Mouse (Mus musculus): Measurements from ENCODE around the gene 1110008P14Rik. TPM values are rescaled to one million over a fixed set of nuclear protein-coding genes. Genes with fewer than 3 reads are reported as not detected.

1110008P14Rik gene
- polyA plus RNA-seq, 1 experiment from 2014 or later: 41.3 TPM

GRCm38 (mm10) chr2:32424796-32425195 is 43.1 kb upstream of the 1110008P14Rik start:
- no peaks in the 10 kb centered on the region for H3K27me3 ChIP-seq (ENCODE audit: control insufficient read depth, insufficient read depth, low read length)
- H3K36me3 ChIP-seq (replicated peaks; ENCODE audit: control insufficient read depth, insufficient read depth, low read depth, low read length): no peaks in the 10 kb centered on the region
- H3K27ac ChIP-seq (replicated peaks; ENCODE audit: low read depth, low read length): peak overlapping the region; percentile 66
- H3K4me1 ChIP-seq (ENCODE audit: control insufficient read depth, insufficient read depth, low read length): peaks cover 7% of the 10 kb centered on the region; the same call in 1 of the 2 replicates
- ATAC-seq (replicated peaks; ENCODE audit: insufficient number of reproducible peaks, low FRiP score, low TSS enrichment, low read depth): no peak
- no peak overlapping the region for H3K9ac ChIP-seq (replicated peaks; ENCODE audit: low read length)
- no peak overlapping the region for H3K4me3 ChIP-seq (ENCODE audit: low read depth, low read length)
- DNase-seq (ENCODE audit: low spot score): no peak
- WGBS: 41% methylated on average over 3 of the region's 3 CpGs
- no peaks in the 10 kb centered on the region for H3K9me3 ChIP-seq (replicated peaks; ENCODE audit: control insufficient read depth, low read length)
- no peak overlapping the region for H3K4me2 ChIP-seq (ENCODE audit: low read depth, low read length)

- Histone ChIP-seq H3K9ac (replicated peaks; ENCODE audit: low read length) (peak overlapping the region; percentile 30; the same call in 1 of the 2 replicates), H3K4me2 (ENCODE audit: low read depth, low read length) (peak overlapping the region; percentile 48), H3K27me3 (ENCODE audit: control insufficient read depth, insufficient read depth, low read length) (no peaks in the 10 kb centered on the region), H3K4me1 (ENCODE audit: control insufficient read depth, insufficient read depth, low read length) (peaks cover 7% of the 10 kb centered on the region; the same call in 1 of the 2 replicates), H3K36me3 (replicated peaks; ENCODE audit: control insufficient read depth, insufficient read depth, low read depth, low read length) (peaks cover 3% of the 10 kb centered on the region; the same call in 1 of the 2 replicates), H3K27ac (replicated peaks; ENCODE audit: low read depth, low read length) (no peak overlapping the region; the same call in 1 of the 2 replicates), H3K9me3 (replicated peaks; ENCODE audit: control insufficient read depth, low read length) (no peaks in the 10 kb centered on the region), H3K4me3 (ENCODE audit: low read depth, low read length) (peak overlapping the region; percentile 19)
- 2% methylated on average over 14 of the region's 14 CpGs for WGBS
- DNase-seq (ENCODE audit: low spot score) (peak; percentile 94), ATAC-seq (replicated peaks; ENCODE audit: insufficient number of reproducible peaks, low FRiP score, low TSS enrichment, low read depth) (peak; percentile 87)
These were observed 42.0 kb upstream of the 1110008P14Rik start for GRCm38 (mm10) chr2:32423481-32424331.

DNA sequence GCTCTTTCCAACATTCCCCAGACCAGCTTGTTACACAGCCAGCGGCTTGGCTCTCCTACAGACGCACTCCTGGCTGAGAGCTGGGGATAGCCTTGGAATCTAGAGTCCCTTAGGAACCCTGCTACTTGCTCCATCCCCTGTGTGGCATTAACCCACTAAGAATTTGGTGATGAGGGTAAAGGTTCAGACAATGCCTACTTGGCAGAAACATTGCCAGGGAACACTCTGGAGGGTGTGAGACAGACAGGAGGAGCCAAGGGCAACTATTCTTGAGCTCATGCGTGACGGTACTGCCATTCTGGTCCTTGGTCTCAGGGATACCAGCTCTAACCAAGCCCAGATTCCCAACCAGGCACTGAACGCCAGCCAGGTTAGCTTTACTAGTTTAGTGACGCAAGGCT is 40.1 kb upstream of the 1110008P14Rik start:
- 99% methylated on average over 6 of the region's 6 CpGs for WGBS
- H3K4me1 ChIP-seq (ENCODE audit: control insufficient read depth, insufficient read depth, low read length): peaks cover 4% of the 10 kb centered on the region; the same call in 1 of the 2 replicates
- DNase-seq (ENCODE audit: low spot score) (no peak), ATAC-seq (replicated peaks; ENCODE audit: insufficient number of reproducible peaks, low FRiP score, low TSS enrichment, low read depth) (no peak)
- H3K36me3 ChIP-seq (replicated peaks; ENCODE audit: control insufficient read depth, insufficient read depth, low read depth, low read length): peaks cover 3% of the 10 kb centered on the region; the same call in 1 of the 2 replicates
- no peak overlapping the region for H3K27ac ChIP-seq (replicated peaks; ENCODE audit: low read depth, low read length)
- H3K27me3 ChIP-seq (ENCODE audit: control insufficient read depth, insufficient read depth, low read length): no peaks in the 10 kb centered on the region
- H3K4me3 ChIP-seq (ENCODE audit: low read depth, low read length): no peak overlapping the region
- H3K9me3 ChIP-seq (replicated peaks; ENCODE audit: control insufficient read depth, low read length): no peaks in the 10 kb centered on the region
- H3K9ac ChIP-seq (replicated peaks; ENCODE audit: low read length): no peak overlapping the region
- no peak overlapping the region for H3K4me2 ChIP-seq (ENCODE audit: low read depth, low read length)

DNA sequence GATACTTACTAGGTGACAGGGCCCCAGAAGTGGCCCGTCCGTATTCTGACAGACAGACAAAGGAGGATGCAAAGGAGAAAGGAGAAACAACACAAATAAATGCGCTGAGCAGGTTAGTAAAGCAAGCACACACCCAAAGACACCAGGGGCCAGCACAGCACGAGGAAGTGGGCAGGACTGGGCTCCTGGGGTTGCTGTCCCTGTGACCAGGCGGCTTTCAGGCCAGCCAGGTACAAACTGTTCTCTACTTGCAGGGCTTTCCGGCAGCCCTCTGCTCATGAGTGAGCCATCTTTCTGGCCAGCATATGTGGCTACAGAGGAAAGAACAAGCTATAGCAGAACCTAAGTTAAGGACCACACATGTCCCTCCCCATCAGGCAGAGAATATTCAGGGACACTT is 38.9 kb upstream of the 1110008P14Rik start:
- H3K36me3 ChIP-seq (replicated peaks; ENCODE audit: control insufficient read depth, insufficient read depth, low read depth, low read length): peaks cover 6% of the 10 kb centered on the region; the same call in 1 of the 2 replicates
- no peaks in the 10 kb centered on the region for H3K27me3 ChIP-seq (ENCODE audit: control insufficient read depth, insufficient read depth, low read length)
- no peak overlapping the region for H3K4me3 ChIP-seq (ENCODE audit: low read depth, low read length)
- WGBS: 87% methylated on average over 6 of the region's 6 CpGs
- no peak overlapping the region for H3K27ac ChIP-seq (replicated peaks; ENCODE audit: low read depth, low read length)
- H3K4me1 ChIP-seq (ENCODE audit: control insufficient read depth, insufficient read depth, low read length): peaks cover 4% of the 10 kb centered on the region; the same call in 1 of the 2 replicates
- H3K9me3 ChIP-seq (replicated peaks; ENCODE audit: control insufficient read depth, low read length): no peaks in the 10 kb centered on the region
- DNase-seq (ENCODE audit: low spot score): no peak
- no peak overlapping the region for H3K9ac ChIP-seq (replicated peaks; ENCODE audit: low read length)
- ATAC-seq (replicated peaks; ENCODE audit: insufficient number of reproducible peaks, low FRiP score, low TSS enrichment, low read depth): no peak
- H3K4me2 ChIP-seq (ENCODE audit: low read depth, low read length): no peak overlapping the region

DNA sequence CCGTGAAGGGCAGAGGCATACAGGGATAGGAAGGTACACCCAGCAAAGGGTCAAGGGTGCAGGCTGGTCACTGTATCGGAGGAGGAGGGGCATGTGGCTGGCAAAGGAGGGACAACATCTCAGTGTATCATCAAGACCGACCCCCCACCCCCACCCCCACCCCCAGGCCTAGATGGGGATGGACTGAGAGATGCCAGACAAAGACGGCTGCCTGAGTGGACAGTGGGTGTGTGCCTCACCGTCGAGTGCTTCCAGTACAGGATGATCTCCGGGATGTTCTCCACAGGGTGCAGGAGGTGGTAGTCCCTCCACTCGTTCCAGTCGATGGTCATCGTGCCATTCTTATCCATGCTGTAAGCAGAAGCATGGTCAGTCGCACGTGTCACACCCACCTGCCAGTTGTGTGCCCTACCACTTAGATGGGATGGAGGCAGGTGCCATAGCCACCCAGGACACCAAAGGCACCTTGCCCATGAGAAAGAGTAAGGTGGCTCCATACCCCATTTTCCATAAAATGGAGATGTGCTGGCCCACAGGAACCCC is 38.4 kb upstream of the 1110008P14Rik start:
- Histone ChIP-seq H3K27me3 (ENCODE audit: control insufficient read depth, insufficient read depth, low read length) (no peaks in the 10 kb centered on the region), H3K36me3 (replicated peaks; ENCODE audit: control insufficient read depth, insufficient read depth, low read depth, low read length) (peaks cover 6% of the 10 kb centered on the region; the same call in 1 of the 2 replicates), H3K9ac (replicated peaks; ENCODE audit: low read length) (no peak overlapping the region), H3K27ac (replicated peaks; ENCODE audit: low read depth, low read length) (no peak overlapping the region), H3K4me2 (ENCODE audit: low read depth, low read length) (no peak overlapping the region), H3K4me1 (ENCODE audit: control insufficient read depth, insufficient read depth, low read length) (peaks cover 4% of the 10 kb centered on the region; the same call in 1 of the 2 replicates), H3K9me3 (replicated peaks; ENCODE audit: control insufficient read depth, low read length) (no peaks in the 10 kb centered on the region), H3K4me3 (ENCODE audit: low read depth, low read length) (no peak overlapping the region)
- WGBS: 89% methylated on average over 12 of the region's 12 CpGs
- ATAC-seq (replicated peaks; ENCODE audit: insufficient number of reproducible peaks, low FRiP score, low TSS enrichment, low read depth): no peak
- DNase-seq (ENCODE audit: low spot score): no peak

- Histone ChIP-seq H3K9ac (replicated peaks; ENCODE audit: low read length) (no peak overlapping the region), H3K27ac (replicated peaks; ENCODE audit: low read depth, low read length) (no peak overlapping the region), H3K9me3 (replicated peaks; ENCODE audit: control insufficient read depth, low read length) (no peaks in the 10 kb centered on the region), H3K4me2 (ENCODE audit: low read depth, low read length) (no peak overlapping the region), H3K4me1 (ENCODE audit: control insufficient read depth, insufficient read depth, low read length) (peaks cover under 1% of the 10 kb centered on the region; the same call in 1 of the 2 replicates), H3K4me3 (ENCODE audit: low read depth, low read length) (no peak overlapping the region), H3K36me3 (replicated peaks; ENCODE audit: control insufficient read depth, insufficient read depth, low read depth, low read length) (peaks cover 6% of the 10 kb centered on the region; the same call in 1 of the 2 replicates), H3K27me3 (ENCODE audit: control insufficient read depth, insufficient read depth, low read length) (no peaks in the 10 kb centered on the region)
- 94% methylated on average over 3 of the region's 3 CpGs for WGBS
- ATAC-seq (replicated peaks; ENCODE audit: insufficient number of reproducible peaks, low FRiP score, low TSS enrichment, low read depth) (no peak), DNase-seq (ENCODE audit: low spot score) (no peak)
These were observed 37.6 kb upstream of the 1110008P14Rik start for GRCm38 (mm10) chr2:32419359-32419758.

- Histone ChIP-seq H3K4me2 (ENCODE audit: low read depth, low read length) (no peak overlapping the region), H3K36me3 (replicated peaks; ENCODE audit: control insufficient read depth, insufficient read depth, low read depth, low read length) (peaks cover 6% of the 10 kb centered on the region; the same call in 1 of the 2 replicates), H3K27ac (replicated peaks; ENCODE audit: low read depth, low read length) (no peak overlapping the region), H3K9me3 (replicated peaks; ENCODE audit: control insufficient read depth, low read length) (no peaks in the 10 kb centered on the region), H3K4me1 (ENCODE audit: control insufficient read depth, insufficient read depth, low read length) (no peaks in the 10 kb centered on the region), H3K4me3 (ENCODE audit: low read depth, low read length) (no peak overlapping the region), H3K27me3 (ENCODE audit: control insufficient read depth, insufficient read depth, low read length) (no peaks in the 10 kb centered on the region), H3K9ac (replicated peaks; ENCODE audit: low read length) (no peak overlapping the region; the same call in 1 of the 2 replicates)
- DNase-seq (ENCODE audit: low spot score): peak; percentile 46
- no peak for ATAC-seq (replicated peaks; ENCODE audit: insufficient number of reproducible peaks, low FRiP score, low TSS enrichment, low read depth)
- 66% methylated on average over 12 of the region's 12 CpGs for whole genome bisulfite sequencing
These were observed 36.9 kb upstream of the 1110008P14Rik start for GRCm38 (mm10) chr2:32418430-32419151.
